Mouse (Mus musculus) splenic B cell, adult 2 months (primary cell): ENCODE measurements around the gene Fcamr.

ENCODE experiments used
- DNase-seq: peaks from one replicate; pipeline ENCODE4 v3.0.0-alpha.2; 2011; ENCODE audit warnings: low read depth, low spot score
- H3K27me3 ChIP-seq: 2 replicates; pipeline ENCODE4 v1.6.1; 2012; ENCODE audit warnings: mild to moderate bottlenecking, low read length, moderate library complexity, mixed read lengths; ENCODE audit not compliant: control insufficient read depth, poor library complexity, insufficient read depth, severe bottlenecking
- H3K36me3 ChIP-seq: 2 replicates; pipeline ENCODE4 v1.6.1; 2012; ENCODE audit warnings: mild to moderate bottlenecking, low read length, moderate library complexity, mixed read lengths; ENCODE audit not compliant: control insufficient read depth, poor library complexity, insufficient read depth, severe bottlenecking

Fcamr gene

GRCm38 (mm10) chr1:130821911-130822625, 21.4 kb downstream of the Fcamr start:
- Histone ChIP-seq H3K36me3 (no peaks in the 10 kb centered on the region), H3K27me3 (no peaks in the 10 kb centered on the region)
- DNase-seq = no peak

GRCm38 (mm10) chr1:130826448-130826847, 25.7 kb downstream of the Fcamr start, which contains the start of gene Pigr:
Pigr (plus strand) TSS chr1:130826684.
- no peaks in the 10 kb centered on the region for H3K36me3 ChIP-seq
- no peak for DNase-seq
- H3K27me3 ChIP-seq = no peaks in the 10 kb centered on the region

GRCm38 (mm10) chr1:130828656-130829055, 28.0 kb downstream of the Fcamr start:
- no peak for DNase-seq
- no peaks in the 10 kb centered on the region for H3K36me3 ChIP-seq
- no peaks in the 10 kb centered on the region for H3K27me3 ChIP-seq

- no peaks in the 10 kb centered on the region for H3K27me3 ChIP-seq
- H3K36me3 ChIP-seq = no peaks in the 10 kb centered on the region
- no peak for DNase-seq
These were observed 29.5 kb downstream of the Fcamr start for GRCm38 (mm10) chr1:130829906-130830830.

- no peaks in the 10 kb centered on the region for H3K27me3 ChIP-seq
- DNase-seq = no peak
- H3K36me3 ChIP-seq = no peaks in the 10 kb centered on the region
These were observed 31.8 kb downstream of the Fcamr start for GRCm38 (mm10) chr1:130832230-130833149.

- Histone ChIP-seq H3K36me3 (no peaks in the 10 kb centered on the region), H3K27me3 (no peaks in the 10 kb centered on the region)
- DNase-seq = no peak
These were observed 34.6 kb downstream of the Fcamr start for GRCm38 (mm10) chr1:130835161-130835936.

- DNase-seq = peak; percentile 94
- no peaks in the 10 kb centered on the region for H3K36me3 ChIP-seq
- no peaks in the 10 kb centered on the region for H3K27me3 ChIP-seq
These were observed 37.6 kb downstream of the Fcamr start for GRCm38 (mm10) chr1:130838288-130838687.

- no peaks in the 10 kb centered on the region for H3K27me3 ChIP-seq
- DNase-seq = no peak
- no peaks in the 10 kb centered on the region for H3K36me3 ChIP-seq
These were observed 40.1 kb downstream of the Fcamr start for GRCm38 (mm10) chr1:130840599-130841379.

GRCm38 (mm10) chr1:130841621-130842020, 40.9 kb downstream of the Fcamr start:
- Histone ChIP-seq H3K36me3 (no peaks in the 10 kb centered on the region), H3K27me3 (no peaks in the 10 kb centered on the region)
- no peak for DNase-seq

GRCm38 (mm10) chr1:130844516-130844915, 43.8 kb downstream of the Fcamr start:
- Histone ChIP-seq H3K36me3 (no peaks in the 10 kb centered on the region), H3K27me3 (no peaks in the 10 kb centered on the region)
- no peak for DNase-seq

GRCm38 (mm10) chr1:130849530-130850214, 49.0 kb downstream of the Fcamr start:
- no peaks in the 10 kb centered on the region for H3K27me3 ChIP-seq
- no peak for DNase-seq
- H3K36me3 ChIP-seq = no peaks in the 10 kb centered on the region

GRCm38 (mm10) chr1:130850405-130850804, 49.7 kb downstream of the Fcamr start:
- Histone ChIP-seq H3K27me3 (no peaks in the 10 kb centered on the region), H3K36me3 (no peaks in the 10 kb centered on the region)
- peak; percentile 86 for DNase-seq

- no peak for DNase-seq
- H3K27me3 ChIP-seq = no peaks in the 10 kb centered on the region
- H3K36me3 ChIP-seq = no peaks in the 10 kb centered on the region
These were observed 54.1 kb downstream of the Fcamr start for GRCm38 (mm10) chr1:130854819-130855218.
